9 mouse cellular contexts compared by ENCODE assay signal in the genomic region with DNA sequence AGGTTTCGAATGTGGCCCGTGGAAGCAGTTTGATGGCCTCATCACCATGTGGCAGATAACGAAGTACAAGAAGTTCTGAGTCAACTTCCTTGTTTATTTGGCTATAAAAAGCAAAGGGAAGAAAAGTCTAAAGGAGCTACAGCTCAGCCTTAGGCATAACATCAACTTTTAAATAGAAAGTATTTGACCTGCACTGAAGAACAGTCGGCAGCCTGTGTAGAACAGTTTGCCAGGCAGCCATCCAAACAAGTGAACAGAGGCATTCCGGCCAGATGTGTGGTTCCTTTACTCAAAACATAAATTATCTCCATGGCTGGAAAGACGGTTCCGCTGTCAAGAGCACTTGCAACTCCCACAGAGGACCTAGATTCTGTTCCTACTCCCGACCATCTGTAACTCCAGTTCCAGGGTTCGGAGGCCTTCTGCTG.
DNase-seq lines count a peak whose midpoint lies in the region; ATAC-seq and TF ChIP-seq lines count a peak whose summit lies in the region.
"Had no signal": no experiment of that assay in that cellular context is flagged by ENCODE, and none has a peak within 500 bp of the region (broad histone marks: within the 10 kb centered on the region; RNA-seq: fewer than 3 reads in every experiment).

No protein-coding gene starts in this region.

- TF ChIP-seq CTCF in liver, postnatal 0 days (IDR thresholded peaks at IDR 0.05; ENCODE audit: low read depth) = no peak
- TF ChIP-seq CTCF in thymus, adult 2 months (IDR thresholded peaks at IDR 0.05; ENCODE audit: borderline replicate concordance, control insufficient read depth, extremely low read depth, insufficient read depth, low read length, poor library complexity) = no peak

- no peak for TF ChIP-seq POLR2A in thymus, adult 2 months (IDR thresholded peaks at IDR 0.05; ENCODE audit: control insufficient read depth, extremely low read depth, insufficient read depth, low read length, poor library complexity)

- no peaks in the 10 kb centered on the region for H3K36me3 ChIP-seq in heart, embryonic 12.5 days
- H3K36me3 ChIP-seq in heart, embryonic 13.5 days = no peaks in the 10 kb centered on the region
- H3K36me3 ChIP-seq in liver, postnatal 0 days (replicated peaks; ENCODE audit: insufficient read depth, low read length) = no peaks in the 10 kb centered on the region
- no peaks in the 10 kb centered on the region for H3K36me3 ChIP-seq in thymus, adult 2 months (ENCODE audit: control insufficient read depth, insufficient read depth, low read length)
- no peaks in the 10 kb centered on the region for H3K36me3 ChIP-seq in hindbrain, embryonic 13.5 days
- H3K36me3 ChIP-seq: liver, embryonic 13.5 days had no signal

- no peak for ATAC-seq in heart, embryonic 12.5 days (ENCODE audit: insufficient number of reproducible peaks, low FRiP score)
- ATAC-seq in heart, embryonic 13.5 days (ENCODE audit: extremely low read depth, insufficient number of reproducible peaks, low FRiP score, low TSS enrichment) = no peak
- ATAC-seq in liver, postnatal 0 days = no peak
- no peak for ATAC-seq in hindbrain, embryonic 13.5 days (ENCODE audit: low FRiP score)

- no peak overlapping the region for H3K27ac ChIP-seq in heart, embryonic 12.5 days (ENCODE audit: poor library complexity, severe bottlenecking)
- peak overlapping the region; percentile 28; the same call in 1 of the 2 replicates for H3K27ac ChIP-seq in heart, embryonic 13.5 days (replicated peaks)
- H3K27ac ChIP-seq in liver, postnatal 0 days (ENCODE audit: low read depth) = peak overlapping the region; percentile 44
- no peak overlapping the region for H3K27ac ChIP-seq in thymus, adult 2 months (ENCODE audit: control insufficient read depth, insufficient read depth, low read length)
- H3K27ac ChIP-seq in hindbrain, embryonic 13.5 days = no peak overlapping the region
- H3K27ac ChIP-seq: liver, embryonic 13.5 days had no signal

- H3K27me3 ChIP-seq in heart, embryonic 12.5 days (replicated peaks) = no peaks in the 10 kb centered on the region
- no peaks in the 10 kb centered on the region for H3K27me3 ChIP-seq in heart, embryonic 13.5 days (replicated peaks)
- H3K27me3 ChIP-seq in liver, postnatal 0 days (ENCODE audit: insufficient read depth, low read length) = no peaks in the 10 kb centered on the region
- no peaks in the 10 kb centered on the region for H3K27me3 ChIP-seq in thymus, adult 2 months (ENCODE audit: control insufficient read depth, insufficient read depth, low read length)
- no peaks in the 10 kb centered on the region for H3K27me3 ChIP-seq in hindbrain, embryonic 13.5 days
- H3K27me3 ChIP-seq: liver, embryonic 13.5 days had no signal

- peak; percentile 68; the same call in 1 of the 2 replicates for TF ChIP-seq EP300 in liver, postnatal 0 days (IDR thresholded peaks at IDR 0.05; ENCODE audit: low read depth)

- 0 out of 2 replicates have a peak, but pooled peaks cover 3% of the 10 kb centered on the region for H3K9me3 ChIP-seq in heart, embryonic 12.5 days (replicated peaks)
- H3K9me3 ChIP-seq in heart, embryonic 13.5 days = no peaks in the 10 kb centered on the region
- no peaks in the 10 kb centered on the region for H3K9me3 ChIP-seq in liver, postnatal 0 days (ENCODE audit: low read length)
- no peaks in the 10 kb centered on the region for H3K9me3 ChIP-seq in hindbrain, embryonic 13.5 days
- H3K9me3 ChIP-seq: liver, embryonic 13.5 days had no signal

- H3K4me2 ChIP-seq in heart, embryonic 12.5 days = no peak overlapping the region
- H3K4me2 ChIP-seq in heart, embryonic 13.5 days = no peak overlapping the region
- no peak overlapping the region for H3K4me2 ChIP-seq in liver, postnatal 0 days (ENCODE audit: low read depth, low read length)
- no peak overlapping the region for H3K4me2 ChIP-seq in hindbrain, embryonic 13.5 days
- H3K4me2 ChIP-seq: liver, embryonic 13.5 days had no signal

- peaks cover 43% of the 10 kb centered on the region for H3K4me1 ChIP-seq in heart, embryonic 12.5 days (replicated peaks)
- peaks cover 59% of the 10 kb centered on the region for H3K4me1 ChIP-seq in heart, embryonic 13.5 days
- peaks cover 6% of the 10 kb centered on the region for H3K4me1 ChIP-seq in liver, postnatal 0 days (ENCODE audit: insufficient read depth)
- peaks cover 18% of the 10 kb centered on the region for H3K4me1 ChIP-seq in thymus, adult 2 months (replicated peaks; ENCODE audit: control insufficient read depth, insufficient read depth, low read length)
- H3K4me1 ChIP-seq in hindbrain, embryonic 13.5 days (replicated peaks) = peaks cover 17% of the 10 kb centered on the region

- 57% methylated on average over 9 of the region's 9 CpGs for WGBS in heart, embryonic 12.5 days
- WGBS in heart, embryonic 13.5 days = 55% methylated on average over 9 of the region's 9 CpGs
- WGBS in liver, postnatal 0 days (ENCODE audit: insufficient replicate concordance) = 40% methylated on average over 9 of the region's 9 CpGs
- 61% methylated on average over 9 of the region's 9 CpGs for WGBS in thymus, adult 2 months
- WGBS in hindbrain, embryonic 13.5 days = 84% methylated on average over 9 of the region's 9 CpGs

- DNase-seq in heart, adult 18-20 months = peak; percentile 73 to 83
- peak; percentile 65 for DNase-seq in 416B (ENCODE audit: low read depth)
- DNase-seq in liver, postnatal 0 days = no peak
- no peak for DNase-seq in thymus, adult 2 months
- DNase-seq in right cerebral cortex, adult 2 months (ENCODE audit: low spot score in 2 of 2) = no peak
- DNase-seq: liver, embryonic 13.5 days had no signal

- no peak overlapping the region for H3K4me3 ChIP-seq in heart, embryonic 12.5 days
- no peak overlapping the region for H3K4me3 ChIP-seq in heart, embryonic 13.5 days
- H3K4me3 ChIP-seq in liver, postnatal 0 days (ENCODE audit: low read depth, low read length) = no peak overlapping the region
- H3K4me3 ChIP-seq in thymus, adult 2 months (ENCODE audit: control insufficient read depth, insufficient read depth, low read length) = no peak overlapping the region
- H3K4me3 ChIP-seq in hindbrain, embryonic 13.5 days = no peak overlapping the region
- H3K4me3 ChIP-seq: liver, embryonic 13.5 days had no signal

- no peak overlapping the region for H3K9ac ChIP-seq in heart, embryonic 12.5 days
- H3K9ac ChIP-seq in heart, embryonic 13.5 days = no peak overlapping the region
- no peak overlapping the region for H3K9ac ChIP-seq in liver, postnatal 0 days (replicated peaks)
- H3K9ac ChIP-seq in hindbrain, embryonic 13.5 days = no peak overlapping the region
- H3K9ac ChIP-seq: liver, embryonic 13.5 days had no signal

Comparison
In these comparisons a context has a peak if more than half of its experiments do, and no peak if none do; other contexts are left out.
1. H3K27ac ChIP-seq: peak in heart, embryonic 13.5 days (single experiment) and liver, postnatal 0 days (single experiment); none in heart, embryonic 12.5 days (single experiment), thymus, adult 2 months (single experiment) and hindbrain, embryonic 13.5 days (single experiment).
2. DNase-seq: peak in heart, adult 18-20 months (2 of 2) and 416B (single experiment); none in liver, postnatal 0 days (single experiment), thymus, adult 2 months (single experiment) and right cerebral cortex, adult 2 months (0 of 2).